Mouse (Mus musculus): ENCODE data around the gene Sgsm1. TPM values are rescaled to one million over a fixed set of nuclear protein-coding genes. Genes with fewer than 3 reads are reported as not detected.

Sgsm1 gene
- polyA plus RNA-seq, 1 experiment from 2014 or later, result 16.0 TPM

- Histone ChIP-seq H3K9me3 (replicated peaks) (no peaks in the 10 kb centered on the region), H3K36me3 (no peaks in the 10 kb centered on the region), H3K27ac (replicated peaks) (no peak overlapping the region), H3K4me1 (peaks cover 52% of the 10 kb centered on the region), H3K4me3 (peak overlapping the region; percentile 31; the same call in 1 of the 2 replicates), H3K27me3 (ENCODE audit: low read depth, poor library complexity, severe bottlenecking) (peaks cover 87% of the 10 kb centered on the region)
- WGBS, result 36% methylated on average over 16 of the region's 16 CpGs
- no peak for DNase-seq (ENCODE audit: low spot score)
Measured at GRCm38 (mm10) chr5:113344635-113345386, 34.2 kb upstream of the Sgsm1 start.

DNA sequence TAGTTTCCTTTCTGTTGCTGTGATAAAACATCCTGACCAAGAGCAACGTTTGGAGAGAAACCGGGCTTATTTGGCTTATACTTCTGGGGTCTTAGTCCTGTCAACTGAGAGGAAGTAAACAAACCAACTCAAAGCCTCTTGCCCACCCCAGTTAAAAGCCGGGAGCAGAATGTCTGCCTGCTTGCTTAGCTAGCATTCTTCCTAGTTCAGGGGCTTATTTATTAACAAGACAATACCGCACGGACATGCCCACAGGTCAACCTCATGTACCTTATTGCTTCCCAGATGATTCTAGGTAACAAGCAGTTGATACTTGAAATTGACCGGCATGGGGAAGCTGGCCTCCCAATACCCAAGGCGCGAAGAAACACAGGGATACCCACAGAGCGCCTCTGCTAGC lies 25.7 kb upstream of the Sgsm1 start:
- WGBS, result 29% methylated on average over 9 of the region's 9 CpGs
- no peak for DNase-seq (ENCODE audit: low spot score)
- Histone ChIP-seq H3K9me3 (replicated peaks) (peaks cover 3% of the 10 kb centered on the region; the same call in 1 of the 2 replicates), H3K27me3 (ENCODE audit: low read depth, poor library complexity, severe bottlenecking) (peaks cover 84% of the 10 kb centered on the region), H3K36me3 (no peaks in the 10 kb centered on the region), H3K27ac (replicated peaks) (peak overlapping the region; percentile 70), H3K4me3 (peak overlapping the region; percentile 51), H3K4me1 (peaks cover 32% of the 10 kb centered on the region)

GRCm38 (mm10) chr5:113335732-113336131 lies 25.1 kb upstream of the Sgsm1 start:
- H3K9me3 ChIP-seq (replicated peaks), result peaks cover 4% of the 10 kb centered on the region; the same call in 1 of the 2 replicates
- no peaks in the 10 kb centered on the region for H3K36me3 ChIP-seq
- WGBS, result 2% methylated on average over 17 of the region's 17 CpGs
- peak overlapping the region; percentile 51 for H3K4me3 ChIP-seq
- peak overlapping the region; percentile 70 for H3K27ac ChIP-seq (replicated peaks)
- peak; percentile 66 for DNase-seq (ENCODE audit: low spot score)
- H3K27me3 ChIP-seq (ENCODE audit: low read depth, poor library complexity, severe bottlenecking), result peaks cover 79% of the 10 kb centered on the region
- peaks cover 32% of the 10 kb centered on the region for H3K4me1 ChIP-seq

DNA sequence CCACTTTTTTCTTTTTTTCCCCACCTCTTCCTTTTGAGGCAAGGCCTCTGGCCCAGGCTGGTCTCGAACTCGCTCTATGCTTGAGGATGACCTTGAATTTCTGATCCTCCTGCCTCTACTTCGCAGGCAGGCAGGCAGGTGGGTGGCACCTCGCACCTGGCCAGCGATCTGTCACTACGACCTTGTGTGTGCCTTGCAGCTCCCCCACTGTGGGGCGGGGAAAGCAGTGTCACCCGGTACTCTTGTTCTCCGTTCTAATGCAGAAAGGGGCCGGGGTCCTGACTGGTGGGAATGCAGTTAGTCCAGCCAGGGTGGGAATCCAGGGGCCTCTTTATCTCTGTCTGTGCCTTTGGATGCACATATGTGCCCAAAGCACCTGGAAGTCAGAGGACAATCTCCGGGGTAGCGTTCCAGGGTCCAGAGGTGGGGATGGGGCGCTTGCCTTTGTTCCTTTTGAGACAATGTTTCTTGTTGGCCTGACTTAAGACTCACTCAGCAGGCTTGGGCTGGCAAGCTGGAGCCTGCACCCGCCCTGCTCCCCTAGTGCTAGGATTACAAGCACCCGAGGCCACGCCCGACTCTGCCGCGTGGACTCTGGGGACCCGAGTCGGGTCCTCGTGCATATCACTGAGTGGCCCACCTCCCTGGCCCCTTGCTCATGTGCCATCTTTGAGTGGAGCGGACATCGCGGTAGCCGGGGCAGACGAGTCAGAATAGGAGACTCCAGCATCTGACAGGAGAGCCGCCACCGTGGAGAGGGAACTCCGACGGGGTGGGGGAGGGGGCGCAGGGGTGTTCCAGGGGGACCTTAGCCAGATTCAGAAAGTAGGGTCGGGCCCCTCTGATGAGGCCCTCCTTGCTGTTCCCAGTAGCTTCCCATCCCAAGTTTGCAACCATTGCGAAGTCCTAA lies 24.3 kb upstream of the Sgsm1 start:
- peak; percentile 30 for DNase-seq (ENCODE audit: low spot score)
- H3K4me3 ChIP-seq, result peak overlapping the region; percentile 51
- peaks cover 78% of the 10 kb centered on the region for H3K27me3 ChIP-seq (ENCODE audit: low read depth, poor library complexity, severe bottlenecking)
- H3K36me3 ChIP-seq, result no peaks in the 10 kb centered on the region
- peak overlapping the region; percentile 70 for H3K27ac ChIP-seq (replicated peaks)
- 7% methylated on average over 34 of the region's 34 CpGs for WGBS
- H3K9me3 ChIP-seq (replicated peaks), result peaks cover 5% of the 10 kb centered on the region; the same call in 1 of the 2 replicates
- H3K4me1 ChIP-seq, result peaks cover 32% of the 10 kb centered on the region

DNA sequence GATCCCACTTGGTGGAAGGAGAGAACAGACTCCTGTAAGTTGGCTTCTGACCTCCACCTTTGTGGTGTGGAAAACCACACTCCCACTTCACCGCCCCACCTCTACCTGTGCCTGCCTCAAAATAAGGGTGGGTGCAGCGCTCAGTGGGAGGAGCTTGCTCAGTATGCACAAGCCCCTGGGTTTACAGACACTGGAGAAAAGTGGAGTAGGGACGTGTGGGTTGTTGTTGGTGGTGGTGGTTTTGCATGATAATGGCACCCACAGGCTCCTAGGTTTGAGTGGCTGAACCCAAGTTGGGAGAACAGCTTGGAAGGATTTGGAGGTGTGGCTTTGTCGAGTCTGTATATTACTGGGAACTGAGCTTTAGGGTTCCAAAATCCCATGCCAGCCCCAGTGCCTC lies 22.3 kb upstream of the Sgsm1 start:
- Histone ChIP-seq H3K9me3 (replicated peaks) (peaks cover 22% of the 10 kb centered on the region), H3K27ac (replicated peaks) (no peak overlapping the region), H3K4me3 (no peak overlapping the region), H3K27me3 (ENCODE audit: low read depth, poor library complexity, severe bottlenecking) (peaks cover 58% of the 10 kb centered on the region), H3K4me1 (peaks cover 32% of the 10 kb centered on the region), H3K36me3 (no peaks in the 10 kb centered on the region)
- DNase-seq (ENCODE audit: low spot score), result no peak
- 61% methylated on average over 4 of the region's 4 CpGs for WGBS

DNA sequence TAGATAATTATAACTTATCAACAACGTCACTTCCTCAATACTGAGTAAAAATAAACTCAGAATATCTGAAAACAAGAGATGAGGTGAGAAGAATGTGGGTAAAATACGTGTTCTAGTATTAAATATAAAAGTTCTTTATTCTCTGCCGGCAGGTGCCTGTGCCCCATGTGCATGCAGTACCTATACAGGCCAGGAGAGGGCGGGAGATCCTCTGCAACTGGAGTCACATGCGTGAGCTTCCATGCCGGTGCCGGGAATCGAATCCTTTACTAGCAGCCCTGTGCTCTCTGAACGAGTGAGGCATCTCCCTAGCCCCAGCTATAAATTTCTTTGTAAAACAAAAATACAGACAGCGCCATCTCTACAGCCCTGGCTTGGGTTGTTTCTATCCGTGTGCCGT lies 21.7 kb upstream of the Sgsm1 start:
- no peaks in the 10 kb centered on the region for H3K36me3 ChIP-seq
- DNase-seq (ENCODE audit: low spot score), result peak; percentile 52
- no peak overlapping the region for H3K27ac ChIP-seq (replicated peaks)
- H3K4me3 ChIP-seq, result no peak overlapping the region
- 36% methylated on average over 12 of the region's 12 CpGs for WGBS
- peaks cover 52% of the 10 kb centered on the region for H3K27me3 ChIP-seq (ENCODE audit: low read depth, poor library complexity, severe bottlenecking)
- peaks cover 29% of the 10 kb centered on the region for H3K9me3 ChIP-seq (replicated peaks)
- H3K4me1 ChIP-seq, result peaks cover 32% of the 10 kb centered on the region

- peaks cover 30% of the 10 kb centered on the region for H3K9me3 ChIP-seq (replicated peaks)
- no peak overlapping the region for H3K27ac ChIP-seq (replicated peaks)
- H3K36me3 ChIP-seq, result no peaks in the 10 kb centered on the region
- 90% methylated on average over 3 of the region's 3 CpGs for WGBS
- H3K4me1 ChIP-seq, result peaks cover 15% of the 10 kb centered on the region
- peaks cover 41% of the 10 kb centered on the region for H3K27me3 ChIP-seq (ENCODE audit: low read depth, poor library complexity, severe bottlenecking)
- DNase-seq (ENCODE audit: low spot score), result no peak
- no peak overlapping the region for H3K4me3 ChIP-seq
Measured at GRCm38 (mm10) chr5:113330202-113330601, 19.6 kb upstream of the Sgsm1 start.

- DNase-seq (ENCODE audit: low spot score), result no peak
- 91% methylated on average over 8 of the region's 8 CpGs for WGBS
- Histone ChIP-seq H3K4me1 (peaks cover 13% of the 10 kb centered on the region), H3K9me3 (replicated peaks) (peaks cover 30% of the 10 kb centered on the region), H3K4me3 (no peak overlapping the region), H3K27me3 (ENCODE audit: low read depth, poor library complexity, severe bottlenecking) (peaks cover 41% of the 10 kb centered on the region), H3K36me3 (no peaks in the 10 kb centered on the region), H3K27ac (replicated peaks) (no peak overlapping the region)
Measured at GRCm38 (mm10) chr5:113329463-113329862, 18.9 kb upstream of the Sgsm1 start.

- Histone ChIP-seq H3K27ac (replicated peaks) (peak overlapping the region; percentile 19), H3K9me3 (replicated peaks) (peaks cover 17% of the 10 kb centered on the region; the same call in 1 of the 2 replicates), H3K36me3 (no peaks in the 10 kb centered on the region), H3K4me1 (peaks cover 22% of the 10 kb centered on the region), H3K4me3 (peak overlapping the region; percentile 55), H3K27me3 (ENCODE audit: low read depth, poor library complexity, severe bottlenecking) (peaks cover 49% of the 10 kb centered on the region)
- WGBS, result 6% methylated on average over 38 of the region's 38 CpGs
- DNase-seq (ENCODE audit: low spot score), result peak; percentile 64
Measured at GRCm38 (mm10) chr5:113323784-113324638, 13.4 kb upstream of the Sgsm1 start.

DNA sequence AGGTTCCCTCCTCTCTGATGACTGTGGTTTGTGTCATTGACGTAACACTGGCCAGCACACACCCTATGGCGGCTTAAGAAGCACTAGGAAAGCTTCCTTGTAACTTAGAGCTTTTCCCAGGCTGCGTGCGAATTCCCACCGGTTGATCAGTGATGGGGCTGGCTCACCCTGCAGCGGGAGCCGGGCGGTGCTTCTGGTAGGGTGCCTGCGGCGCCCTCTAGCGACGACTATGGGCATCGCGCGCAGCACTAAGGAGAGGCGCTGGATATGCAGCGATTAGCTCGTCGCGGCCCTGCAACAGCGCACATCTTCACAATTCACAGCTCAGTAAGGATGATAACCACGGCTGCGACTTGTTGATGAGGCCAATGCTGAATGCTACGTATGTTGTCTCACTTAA lies 3.4 kb upstream of the Sgsm1 start:
- Histone ChIP-seq H3K9me3 (replicated peaks) (no peaks in the 10 kb centered on the region), H3K27ac (replicated peaks) (peak overlapping the region; percentile 39; the same call in 1 of the 2 replicates), H3K27me3 (ENCODE audit: low read depth, poor library complexity, severe bottlenecking) (peaks cover 57% of the 10 kb centered on the region), H3K4me3 (peak overlapping the region; percentile 20), H3K4me1 (peaks cover 24% of the 10 kb centered on the region), H3K36me3 (no peaks in the 10 kb centered on the region)
- 1% methylated on average over 24 of the region's 24 CpGs for WGBS
- peak; percentile 84 for DNase-seq (ENCODE audit: low spot score)

GRCm38 (mm10) chr5:113309491-113310376 lies 852 bp downstream of the Sgsm1 start:
- peaks cover 60% of the 10 kb centered on the region for H3K27me3 ChIP-seq (ENCODE audit: low read depth, poor library complexity, severe bottlenecking)
- peaks cover 55% of the 10 kb centered on the region for H3K4me1 ChIP-seq
- no peaks in the 10 kb centered on the region for H3K36me3 ChIP-seq
- H3K9me3 ChIP-seq (replicated peaks), result no peaks in the 10 kb centered on the region
- H3K27ac ChIP-seq (replicated peaks), result peak overlapping the region; percentile 85
- H3K4me3 ChIP-seq, result peak overlapping the region; percentile 83
- 64% methylated on average over 22 of the region's 22 CpGs for WGBS
- no peak for DNase-seq (ENCODE audit: low spot score)
